Mouse (Mus musculus) fibroblast of lung, adult 2 months (primary cell): ENCODE measurements around the gene Cdhr1.

Source experiments
- DNase-seq: peaks from one replicate; pipeline ENCODE4 v3.0.0-alpha.2; 2011; ENCODE audit warnings: low read depth

The Cdhr1 gene

GRCm38 (mm10) chr14:37068516-37068915 is 29.6 kb downstream of the Cdhr1 start:
- no peak for DNase-seq

- no peak for DNase-seq
Observed at GRCm38 (mm10) chr14:37067629-37068028, 30.5 kb downstream of the Cdhr1 start, which contains the start of gene Lrit2. Gene Lrit2, plus strand, starts transcription at chr14:37067929.

- DNase-seq: no peak
Observed at GRCm38 (mm10) chr14:37066636-37067035, 31.5 kb downstream of the Cdhr1 start.

- no peak for DNase-seq
Observed at GRCm38 (mm10) chr14:37064849-37065248, 33.3 kb downstream of the Cdhr1 start.

GRCm38 (mm10) chr14:37048914-37049410 is 49.2 kb downstream of the Cdhr1 start, which contains the start of gene Rgr:
Gene Rgr, minus strand, starts transcription at chr14:37048964.
- DNase-seq: no peak

GRCm38 (mm10) chr14:37034432-37034831 is 63.7 kb downstream of the Cdhr1 start:
- DNase-seq: no peak

- DNase-seq: peak; percentile 12
Observed at GRCm38 (mm10) chr14:37033241-37033640, 64.9 kb downstream of the Cdhr1 start.

GRCm38 (mm10) chr14:37032481-37033104 is 65.6 kb downstream of the Cdhr1 start:
- no peak for DNase-seq

- DNase-seq: no peak
Observed at GRCm38 (mm10) chr14:37028555-37028954, 69.6 kb downstream of the Cdhr1 start.

- DNase-seq: no peak
Observed at GRCm38 (mm10) chr14:37027951-37028350, 70.2 kb downstream of the Cdhr1 start.
